Mouse (Mus musculus) midbrain, postnatal 0 days (tissue): ENCODE results near the gene Artn. TPM values are rescaled to one million over a fixed set of nuclear protein-coding genes. Genes with fewer than 3 reads are reported as not detected.

Source experiments
- ATAC-seq: fragments of 200-750 bp; cut with Nextera tagmentation; 2 replicates; pipeline ENCODE4 v1.8.0; 2017; ENCODE audit warnings: moderate number of reproducible peaks, mild to moderate bottlenecking, moderate TSS enrichment, moderate library complexity; ENCODE audit not compliant: low FRiP score
- DNase-seq: peaks from one replicate; pipeline ENCODE4 v3.0.0-alpha.2; 2015; ENCODE audit warnings: low spot score
- H3K27ac ChIP-seq: fragments of 300-500 bp; sonication (generic); 2 replicates; pipeline ENCODE4 v1.5.1; 2014; ENCODE audit warnings: low read depth, mild to moderate bottlenecking, low read length, mixed read lengths
- H3K27me3 ChIP-seq: fragments of 300-500 bp; sonication (generic); 2 replicates; pipeline ENCODE4 v1.6.1; 2014; ENCODE audit warnings: low read length, control low read depth, mixed read lengths; ENCODE audit not compliant: insufficient read depth
- H3K36me3 ChIP-seq: fragments of 300-500 bp; sonication (generic); 2 replicates; pipeline ENCODE4 v1.6.1; 2014; ENCODE audit warnings: low read length, control low read depth, mixed read lengths; ENCODE audit not compliant: insufficient read depth
- H3K4me1 ChIP-seq: fragments of 300-500 bp; sonication (generic); 2 replicates; pipeline ENCODE4 v1.6.1; 2014; ENCODE audit warnings: mild to moderate bottlenecking, control low read depth, antibody characterized with exemption, low read length, mixed read lengths; ENCODE audit not compliant: insufficient read depth
- H3K4me2 ChIP-seq: fragments of 300-500 bp; sonication (generic); 2 replicates; pipeline ENCODE4 v1.6.1; 2014; ENCODE audit warnings: low read depth, mild to moderate bottlenecking, low read length, mixed read lengths; ENCODE audit not compliant: poor library complexity, severe bottlenecking
- H3K4me3 ChIP-seq: fragments of 300-500 bp; sonication (generic); 2 replicates; pipeline ENCODE4 v1.5.1; 2014; ENCODE audit warnings: low read depth, mild to moderate bottlenecking, low read length, moderate library complexity
- H3K9ac ChIP-seq: fragments of 300-500 bp; sonication (generic); replicated peaks from 2 replicates; pipeline ENCODE4 v1.6.1; 2014; ENCODE audit warnings: mild to moderate bottlenecking, low read length, moderate library complexity, mixed read lengths; ENCODE audit not compliant: poor library complexity, severe bottlenecking
- H3K9me3 ChIP-seq: fragments of 300-500 bp; sonication (generic); 2 replicates; pipeline ENCODE4 v1.6.1; 2016; ENCODE audit warnings: low read length, control low read depth
- CTCF ChIP-seq: IDR thresholded peaks from 2 replicates; pipeline ENCODE4 v1.5.1; 2016; ENCODE audit warnings: antibody characterized with exemption, mild to moderate bottlenecking
- WGBS: fragments of 180-500 bp; shearing (Covaris S2); extraction: QIAGEN DNeasy Blood & Tissue Kit; methylation state at CpG from one replicate; pipeline ENCODE4 v1.1.7; 2014; 5-methylcytosine and 5-hydroxymethylcytosine counted together
- polyA plus RNA-seq: library from polyadenylated mRNA; unstranded; fragments of >200 nt; fragmentation: Nextera tagmentation; extraction: Ambion mirVana; gene quantifications from 2 replicates; pipeline ENCODE4 v1.2.1, GENCODE M21; 2015
- total RNA-seq: library from RNA; depleted of rRNA; stranded (reverse); fragments of >200 nt; gene quantifications from 2 replicates; pipeline ENCODE4 v1.2.3, GENCODE M21; 2014

The Artn gene
- total and polyA plus RNA-seq, 2 experiments from 2014 or later, result 0.48 to 2.0 TPM

- no peak overlapping the region for H3K27ac ChIP-seq
- 11% methylated on average over 8 of the region's 8 CpGs for WGBS
- H3K9ac ChIP-seq, result peak overlapping the region; percentile 75
- H3K4me3 ChIP-seq, result peak overlapping the region; percentile 68
- DNase-seq (no peak), ATAC-seq (0 out of 2 replicates have a peak, but pooled peaks have one; percentile 2)
- H3K27me3 ChIP-seq, result no peaks in the 10 kb centered on the region
- H3K4me1 ChIP-seq, result peaks cover 13% of the 10 kb centered on the region; the same call in 1 of the 2 replicates
- TF ChIP-seq CTCF, result no peak
- H3K9me3 ChIP-seq, result no peaks in the 10 kb centered on the region
- peak overlapping the region; percentile 84 for H3K4me2 ChIP-seq
- no peaks in the 10 kb centered on the region; the same call in 1 of the 2 replicates for H3K36me3 ChIP-seq
These were observed 15.5 kb downstream of the Artn start for GRCm38 (mm10) chr4:117914031-117914430.

GRCm38 (mm10) chr4:117913421-117913820 lies 16.1 kb downstream of the Artn start:
- DNase-seq (no peak), ATAC-seq (no peak)
- peak overlapping the region; percentile 6; the same call in 1 of the 2 replicates for H3K9ac ChIP-seq
- H3K4me1 ChIP-seq, result peaks cover 13% of the 10 kb centered on the region; the same call in 1 of the 2 replicates
- no peaks in the 10 kb centered on the region for H3K27me3 ChIP-seq
- no peaks in the 10 kb centered on the region; the same call in 1 of the 2 replicates for H3K36me3 ChIP-seq
- peak overlapping the region; percentile 68 for H3K4me3 ChIP-seq
- TF ChIP-seq CTCF, result no peak
- H3K4me2 ChIP-seq, result peak overlapping the region; percentile 84
- 42% methylated on average over 3 of the region's 3 CpGs for WGBS
- no peak overlapping the region for H3K27ac ChIP-seq
- H3K9me3 ChIP-seq, result no peaks in the 10 kb centered on the region

DNA sequence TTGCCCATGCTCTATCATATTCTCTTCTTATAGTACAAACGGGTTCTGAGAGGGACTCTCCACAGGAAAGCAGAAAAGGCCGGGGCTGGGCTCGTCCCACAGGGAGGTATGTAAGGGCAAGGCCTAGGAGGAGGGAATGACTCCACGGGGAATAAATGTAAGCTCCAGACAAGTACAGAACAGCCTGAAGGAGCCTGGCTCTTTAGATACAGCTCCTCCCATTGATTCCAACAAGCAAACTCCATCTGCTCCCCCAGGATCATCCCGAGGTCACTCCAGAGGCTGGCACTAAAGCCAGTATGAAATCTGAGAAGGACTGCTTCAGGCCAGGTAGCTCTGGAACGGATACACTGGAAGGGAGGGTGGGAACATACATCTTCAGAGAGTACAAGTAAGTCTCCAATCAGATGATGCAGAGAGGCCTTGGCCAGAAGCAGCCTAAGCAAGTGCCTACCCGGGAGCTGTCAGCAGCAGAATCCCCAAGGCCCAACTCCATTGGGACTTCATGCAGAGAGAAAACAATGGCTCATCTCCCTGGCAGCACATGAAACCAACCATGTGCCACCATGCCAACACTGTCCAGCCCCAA lies 16.8 kb downstream of the Artn start:
- 68% methylated on average over 7 of the region's 7 CpGs for WGBS
- ATAC-seq (no peak), DNase-seq (no peak)
- H3K27ac ChIP-seq, result no peak overlapping the region
- H3K4me2 ChIP-seq, result peak overlapping the region; percentile 84
- no peaks in the 10 kb centered on the region for H3K9me3 ChIP-seq
- no peaks in the 10 kb centered on the region; the same call in 1 of the 2 replicates for H3K36me3 ChIP-seq
- no peaks in the 10 kb centered on the region for H3K27me3 ChIP-seq
- no peak for TF ChIP-seq CTCF
- H3K9ac ChIP-seq, result peak overlapping the region; percentile 6; the same call in 1 of the 2 replicates
- peaks cover 19% of the 10 kb centered on the region; the same call in 1 of the 2 replicates for H3K4me1 ChIP-seq
- peak overlapping the region; percentile 68; the same call in 1 of the 2 replicates for H3K4me3 ChIP-seq

- 90% methylated on average over 13 of the region's 13 CpGs for WGBS
- no peak for TF ChIP-seq CTCF
- Histone ChIP-seq H3K9me3 (no peaks in the 10 kb centered on the region), H3K4me3 (no peak overlapping the region), H3K27ac (no peak overlapping the region), H3K27me3 (no peaks in the 10 kb centered on the region), H3K36me3 (no peaks in the 10 kb centered on the region; the same call in 1 of the 2 replicates), H3K9ac (no peak overlapping the region), H3K4me2 (no peak overlapping the region), H3K4me1 (peaks cover 19% of the 10 kb centered on the region; the same call in 1 of the 2 replicates)
- no peak for DNase-seq
- no peak for ATAC-seq
These were observed 17.4 kb downstream of the Artn start for GRCm38 (mm10) chr4:117912131-117912561.

DNA sequence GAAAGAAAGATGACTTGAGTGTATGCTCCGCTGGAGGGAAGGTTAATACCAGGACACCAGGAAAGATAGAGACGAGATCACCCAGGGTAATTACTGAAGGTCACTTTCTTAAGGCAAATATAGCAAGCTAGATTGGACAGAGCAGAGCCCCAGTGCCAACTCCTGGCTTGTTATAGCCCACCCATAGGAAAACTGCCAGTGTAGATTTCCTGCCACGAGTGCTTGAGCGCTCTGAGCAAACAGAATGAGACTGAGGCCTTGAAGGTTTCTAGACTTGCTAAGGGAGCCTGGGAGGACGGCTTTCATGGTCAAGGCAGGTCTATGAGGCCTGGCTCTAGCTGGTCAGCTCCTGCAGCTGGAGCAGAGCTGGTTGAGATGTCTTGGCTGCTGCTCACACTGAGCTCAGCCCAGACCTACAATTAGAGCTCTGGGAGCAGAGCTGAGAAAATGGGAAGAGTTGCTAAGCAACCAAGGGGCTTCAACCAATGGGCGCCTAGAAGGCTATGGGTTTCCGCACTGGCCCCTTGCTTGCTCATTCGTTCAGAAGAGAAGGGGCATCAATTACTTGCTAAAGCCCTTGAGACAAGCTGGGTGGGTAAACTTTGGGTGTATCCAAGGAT lies 20.6 kb downstream of the Artn start:
- Histone ChIP-seq H3K4me3 (peak overlapping the region; percentile 16; the same call in 1 of the 2 replicates), H3K27ac (peak overlapping the region; percentile 81), H3K4me1 (peaks cover 19% of the 10 kb centered on the region; the same call in 1 of the 2 replicates), H3K9me3 (no peaks in the 10 kb centered on the region), H3K36me3 (peaks cover 18% of the 10 kb centered on the region), H3K9ac (peak overlapping the region; percentile 46; the same call in 1 of the 2 replicates), H3K27me3 (no peaks in the 10 kb centered on the region), H3K4me2 (peak overlapping the region; percentile 43)
- ATAC-seq (peak; percentile 77), DNase-seq (peak; percentile 89)
- WGBS, result 48% methylated on average over 8 of the region's 8 CpGs
- no peak for TF ChIP-seq CTCF

DNA sequence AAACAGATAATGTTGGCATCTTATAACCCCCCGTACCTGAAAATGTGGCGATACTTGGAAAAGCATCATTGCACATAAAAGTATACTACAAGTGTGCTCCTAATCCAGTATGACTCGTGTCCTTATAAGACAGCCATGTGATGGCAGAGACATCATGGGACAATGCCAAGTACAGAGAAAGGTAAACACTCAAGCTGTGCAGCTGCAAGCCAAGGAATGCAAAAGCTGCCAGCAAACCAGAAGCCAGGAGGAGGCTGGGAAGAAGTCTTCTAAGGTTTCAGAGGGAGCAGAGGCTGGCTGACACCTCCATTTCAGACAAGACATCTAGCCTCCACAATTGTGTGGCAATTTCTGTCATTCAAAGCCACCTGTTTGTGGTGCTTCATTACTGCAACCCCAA lies 23.4 kb downstream of the Artn start:
- DNase-seq (no peak), ATAC-seq (no peak)
- Histone ChIP-seq H3K27ac (no peak overlapping the region), H3K9me3 (no peaks in the 10 kb centered on the region), H3K4me3 (no peak overlapping the region), H3K4me1 (peaks cover 8% of the 10 kb centered on the region; the same call in 1 of the 2 replicates), H3K36me3 (peaks cover 46% of the 10 kb centered on the region), H3K4me2 (no peak overlapping the region), H3K9ac (no peak overlapping the region), H3K27me3 (no peaks in the 10 kb centered on the region)
- no peak for TF ChIP-seq CTCF
- 91% methylated on average over 3 of the region's 3 CpGs for WGBS
